Mouse (Mus musculus): Measurements from ENCODE around the gene Eps8. TPM values are rescaled to one million over a fixed set of nuclear protein-coding genes. Genes with fewer than 3 reads are reported as not detected.

The Eps8 gene
- polyA plus RNA-seq, 2 experiments from 2014 or later, result 0.66 TPM; not detected in 1

DNA sequence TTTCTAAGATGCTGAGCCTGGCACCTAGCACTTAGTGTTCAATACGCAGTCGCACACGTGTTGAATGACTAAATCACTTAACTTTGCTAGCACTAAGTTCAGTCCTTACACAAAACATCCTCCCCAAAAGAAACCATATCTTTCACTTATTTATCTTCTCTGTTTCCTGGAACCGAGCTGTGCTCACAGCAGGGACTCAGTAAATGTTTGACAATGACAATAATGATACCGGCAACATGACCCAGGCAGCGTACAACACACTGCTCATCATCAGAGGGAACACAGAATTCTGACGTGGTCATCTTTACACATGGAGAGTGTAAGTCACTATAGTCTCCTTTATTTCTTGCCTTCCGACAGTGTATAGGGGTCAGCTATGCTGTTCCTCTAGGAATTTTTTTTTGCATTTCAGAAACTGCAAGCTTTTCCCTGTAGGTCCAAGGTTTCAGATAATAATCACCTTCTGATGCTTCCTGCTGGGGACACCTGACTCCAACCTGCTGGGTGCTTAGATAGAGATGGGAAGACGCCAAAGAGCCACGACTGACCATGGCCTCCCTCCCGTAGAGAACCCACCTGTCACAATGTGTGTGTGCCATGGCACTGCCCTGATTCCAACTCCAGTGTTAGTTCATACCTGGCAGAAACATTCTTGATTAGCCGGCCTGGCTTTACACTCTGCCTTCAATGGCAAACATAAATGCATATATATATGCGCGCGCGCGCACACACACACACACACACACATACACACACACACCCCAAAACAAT, 46.3 kb downstream of the Eps8 start:
- ATAC-seq, result no peak

DNA sequence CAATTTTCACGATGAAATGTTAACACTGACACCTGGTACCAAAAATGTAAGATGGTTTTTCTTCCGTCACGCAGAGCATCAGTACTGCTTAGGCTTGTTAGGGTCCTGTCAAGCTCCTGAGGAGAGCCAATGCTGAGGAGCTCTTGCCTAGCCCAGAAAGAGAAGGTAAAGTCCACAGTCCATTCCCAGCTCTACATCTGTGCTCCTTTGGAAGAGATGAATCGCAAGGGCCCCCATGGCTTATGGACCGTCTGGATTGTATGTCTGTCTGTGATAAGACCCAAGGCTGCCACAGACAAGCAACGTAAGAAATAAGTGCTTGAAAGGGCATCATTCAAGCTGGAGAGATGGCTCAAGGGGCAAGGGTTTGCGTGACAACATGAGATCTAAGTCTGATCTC, 48.1 kb downstream of the Eps8 start:
- ATAC-seq, result no peak

DNA sequence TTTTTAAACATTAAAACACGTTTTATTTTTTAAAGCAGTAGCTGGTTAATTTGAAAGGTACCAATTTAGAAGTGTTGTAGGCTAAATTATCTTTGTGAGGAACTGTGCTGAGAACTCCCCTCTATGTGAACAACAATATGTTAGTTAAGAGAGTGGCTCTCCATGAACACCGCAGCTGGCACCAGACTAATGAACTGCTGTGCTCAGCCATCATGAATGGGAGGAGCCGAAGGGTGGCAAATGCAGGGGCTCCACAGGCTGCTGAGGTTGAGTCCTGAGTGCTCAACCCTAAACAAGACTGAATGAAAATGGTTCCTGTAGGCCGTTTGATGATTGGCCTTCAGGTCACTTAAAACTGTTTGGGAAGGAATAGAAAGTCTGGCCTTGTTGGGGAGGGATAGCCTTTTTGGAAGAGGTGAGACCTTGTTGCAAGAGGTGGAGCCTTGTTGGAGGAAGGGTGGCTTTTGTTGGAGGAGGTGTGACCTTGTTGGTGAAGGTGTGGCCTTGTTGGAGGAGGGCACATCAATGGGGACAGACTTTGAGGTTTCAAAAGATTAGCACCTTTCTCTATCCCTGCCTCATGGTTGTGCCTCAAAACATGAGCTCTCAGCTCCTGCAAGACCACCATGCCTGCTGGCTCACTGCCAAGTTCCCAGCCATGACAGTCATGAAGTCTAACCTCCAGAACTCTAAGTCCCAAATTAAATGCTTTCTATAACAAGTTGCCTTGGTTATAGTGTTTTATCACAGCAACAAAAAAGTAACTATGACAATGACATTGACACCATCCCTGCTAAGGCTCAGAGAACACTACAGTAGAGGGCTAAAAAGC, 50.0 kb downstream of the Eps8 start:
- ATAC-seq, result no peak

DNA sequence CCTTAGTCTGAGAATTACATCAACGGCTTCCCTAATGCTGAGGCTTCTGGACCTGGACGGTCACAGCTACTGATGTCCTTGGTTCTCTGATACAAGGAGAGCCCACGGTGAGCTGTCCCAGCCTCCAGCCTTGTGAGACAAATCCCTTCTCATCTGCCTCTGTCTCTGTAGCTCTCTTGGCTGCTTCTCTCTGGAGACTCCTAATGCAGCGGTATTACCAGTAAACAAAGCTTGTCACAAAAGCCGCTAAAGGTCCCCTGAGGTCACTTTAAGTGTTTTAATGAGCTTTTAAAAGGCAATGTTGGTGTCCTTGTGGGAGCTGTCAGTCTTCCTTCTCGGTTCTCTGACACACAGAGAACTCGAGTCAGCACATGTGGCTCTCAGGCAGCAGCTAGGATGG, 56.4 kb downstream of the Eps8 start:
- ATAC-seq, result no peak

DNA sequence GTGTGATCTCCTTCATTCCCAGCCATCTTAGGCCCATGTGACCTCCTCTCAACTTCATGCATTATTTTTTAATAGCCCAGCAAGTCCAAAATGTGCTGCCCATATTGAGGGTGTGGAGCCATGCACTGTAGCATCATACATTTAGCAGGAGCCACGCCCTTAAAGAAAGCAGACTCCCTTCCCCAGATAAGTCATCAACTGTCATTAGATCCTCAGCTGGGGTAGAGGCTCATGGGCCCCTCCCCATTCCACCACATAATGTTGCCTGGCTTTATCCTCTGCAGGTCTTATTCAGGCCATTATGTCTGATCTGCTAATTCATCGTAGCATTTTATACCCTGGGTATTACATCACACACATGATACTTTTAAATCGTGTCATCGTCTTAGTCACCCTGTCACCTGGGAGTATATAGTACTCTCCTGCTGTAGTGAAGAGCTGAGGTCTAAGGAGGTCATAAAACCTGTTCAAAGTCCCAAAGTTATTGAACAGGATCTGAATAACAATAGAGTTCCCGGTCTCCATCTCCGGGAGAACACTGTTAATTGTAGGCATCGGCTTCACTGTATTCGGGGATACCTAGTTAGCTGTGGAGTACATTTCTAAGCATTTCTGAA, 57.1 kb downstream of the Eps8 start:
- no peak for ATAC-seq

DNA sequence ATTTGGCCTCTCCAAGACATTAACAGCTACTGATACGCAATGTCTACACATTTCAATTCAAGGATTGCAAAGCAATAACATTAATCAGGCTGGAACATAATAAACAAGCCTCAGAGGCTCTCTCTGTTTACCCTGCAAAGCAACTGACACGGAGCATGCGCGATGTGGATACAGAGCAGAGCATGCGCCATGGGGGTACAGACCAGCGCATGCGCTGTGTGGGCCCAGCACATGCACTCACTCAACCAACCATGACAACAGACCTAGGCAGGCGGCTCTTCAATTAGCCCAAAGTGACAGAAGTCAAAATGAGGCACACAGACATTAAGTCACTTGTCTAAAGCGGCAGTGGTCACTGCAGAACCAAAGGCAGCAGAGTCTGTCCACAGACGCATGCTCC, 62.1 kb downstream of the Eps8 start:
- no peak for ATAC-seq

DNA sequence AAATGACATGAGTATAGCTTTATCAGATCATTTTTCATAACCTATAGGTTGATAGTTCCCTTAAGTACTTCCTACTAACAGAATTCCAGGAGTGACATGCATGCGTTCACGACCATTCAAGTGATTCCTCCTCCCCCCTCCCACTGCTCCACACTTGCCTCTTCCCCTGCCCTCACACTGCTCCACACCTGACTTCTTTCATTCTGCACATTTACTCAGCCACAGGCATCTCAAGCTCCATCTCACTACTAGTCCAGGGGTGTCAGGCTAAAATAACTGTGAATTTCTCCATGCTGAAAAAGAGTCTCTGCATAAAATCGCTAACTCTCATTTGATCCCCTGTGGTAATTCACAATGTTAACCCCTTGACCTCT, 65.4 kb downstream of the Eps8 start:
- ATAC-seq, result no peak

DNA sequence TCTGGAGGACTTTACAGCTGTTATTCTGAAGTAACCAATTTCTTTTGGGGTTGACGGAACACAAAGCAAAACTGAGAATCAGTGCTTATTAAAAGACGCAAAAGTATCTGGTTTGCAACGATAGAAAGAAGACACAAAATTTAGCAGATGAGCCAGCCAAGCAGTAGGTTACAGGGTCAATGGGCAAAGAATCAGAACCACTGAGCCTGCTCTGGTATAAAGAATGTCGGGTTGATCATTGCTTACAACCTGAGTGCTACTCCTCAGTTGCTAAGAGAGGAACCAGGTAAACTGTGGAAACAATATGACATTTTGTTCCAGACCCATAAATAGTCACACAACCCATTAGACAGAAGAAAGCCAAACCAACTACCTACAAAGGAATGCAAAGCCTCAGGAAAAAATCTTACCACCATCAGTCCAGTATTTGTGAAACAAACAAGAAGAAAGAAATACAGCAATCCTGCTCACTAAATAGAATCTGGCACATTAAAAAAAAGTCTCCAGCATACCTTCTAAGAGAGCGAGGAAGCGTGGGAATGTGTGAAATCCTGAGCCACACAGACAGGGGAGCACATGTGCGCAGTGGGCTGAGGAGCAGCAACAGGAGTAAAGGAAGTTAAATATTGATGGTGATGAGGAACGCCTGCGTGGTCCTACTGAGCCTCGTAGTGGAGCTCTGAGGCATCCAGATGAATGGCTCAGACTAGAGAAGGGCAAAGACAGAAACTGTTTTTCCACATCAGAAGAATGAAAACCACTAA, 66.0 kb downstream of the Eps8 start:
- no peak for ATAC-seq

DNA sequence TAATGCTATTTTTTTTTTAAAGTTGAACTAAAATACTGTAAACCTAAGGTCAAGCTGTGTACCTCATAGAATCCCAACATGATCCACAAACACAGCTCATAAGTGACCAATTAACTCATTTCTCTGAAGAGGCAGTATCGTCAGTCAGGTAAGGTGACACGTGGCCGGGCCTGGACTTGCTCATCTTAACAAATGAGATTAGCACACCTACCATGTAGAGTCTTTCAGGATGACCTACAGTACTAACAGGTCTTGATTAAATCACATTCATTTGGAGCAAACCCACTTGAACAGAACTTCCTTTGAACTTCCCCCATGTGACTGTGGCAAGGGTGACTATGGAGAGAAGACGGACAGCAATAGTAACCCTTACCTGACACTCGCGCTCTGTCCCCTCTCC, 66.8 kb downstream of the Eps8 start:
- no peak for ATAC-seq

DNA sequence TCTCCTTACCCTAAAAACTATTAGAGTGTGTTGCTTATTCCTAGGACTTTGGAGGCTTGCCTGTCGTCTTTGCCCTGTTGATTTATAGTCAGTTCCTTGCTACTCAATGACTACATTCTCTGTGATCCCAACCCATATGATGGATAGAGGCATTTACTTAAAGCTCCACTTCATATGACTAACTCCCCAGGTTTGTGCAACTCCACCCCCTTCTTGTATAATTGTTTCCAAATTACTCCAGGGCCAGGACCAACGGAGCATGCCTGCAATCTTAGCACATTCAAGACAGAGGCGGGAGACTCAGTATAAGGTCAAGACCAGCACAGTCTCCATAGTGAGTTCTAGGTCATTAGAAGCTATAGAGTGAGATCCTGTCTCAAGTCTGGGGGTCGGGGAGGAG, 69.4 kb downstream of the Eps8 start:
- no peak for ATAC-seq

DNA sequence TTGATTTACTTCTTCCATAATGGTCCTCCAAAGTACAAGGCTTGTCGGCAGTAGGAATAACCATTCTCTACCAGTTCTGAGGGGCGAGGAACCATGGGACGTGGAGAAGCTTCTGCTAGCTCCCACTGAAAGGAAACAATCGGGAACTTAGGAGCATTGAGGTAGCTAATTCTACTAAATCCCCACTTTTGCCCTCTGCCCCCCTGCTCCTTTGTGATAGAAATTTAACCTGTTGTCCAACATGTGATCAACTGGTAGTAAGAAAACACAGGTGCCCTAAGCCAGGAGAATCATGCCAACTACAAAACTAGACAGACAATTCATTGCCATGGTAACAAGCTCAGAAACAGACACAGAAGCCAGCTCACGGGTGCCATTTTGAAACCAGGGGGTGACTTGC, 71.6 kb downstream of the Eps8 start:
- ATAC-seq, result no peak

DNA sequence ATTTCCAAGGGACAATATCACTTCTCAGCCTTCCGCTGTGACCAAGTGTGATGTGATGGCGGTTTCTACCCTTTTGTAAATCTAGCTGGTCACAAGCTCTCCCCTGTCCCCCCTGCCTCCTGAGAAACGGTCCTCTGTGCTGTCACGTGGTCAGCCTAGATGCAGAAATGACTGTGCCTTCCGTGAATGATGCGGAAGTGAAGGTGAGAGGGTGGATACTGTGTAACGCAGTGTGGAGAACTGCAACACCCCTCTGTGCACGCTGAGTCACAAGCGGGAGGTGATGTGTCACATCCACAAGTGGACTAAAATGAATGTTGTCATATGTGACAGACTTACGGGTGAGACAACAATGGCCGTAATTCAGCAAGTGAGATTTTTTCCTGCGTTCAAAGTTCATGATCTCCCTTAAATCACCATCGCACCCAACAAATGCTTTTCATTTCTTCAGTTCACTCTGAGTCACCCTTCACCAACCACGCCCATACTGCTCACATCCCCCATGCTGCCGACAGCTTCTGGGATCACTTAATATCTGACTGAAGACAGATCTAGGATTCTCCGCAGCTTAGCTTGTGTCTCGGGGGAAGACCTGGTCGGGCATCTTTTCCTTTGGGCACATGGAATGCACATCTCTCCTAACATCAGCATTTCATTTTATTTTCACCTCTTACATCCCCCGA, 72.3 kb downstream of the Eps8 start:
- no peak for ATAC-seq

DNA sequence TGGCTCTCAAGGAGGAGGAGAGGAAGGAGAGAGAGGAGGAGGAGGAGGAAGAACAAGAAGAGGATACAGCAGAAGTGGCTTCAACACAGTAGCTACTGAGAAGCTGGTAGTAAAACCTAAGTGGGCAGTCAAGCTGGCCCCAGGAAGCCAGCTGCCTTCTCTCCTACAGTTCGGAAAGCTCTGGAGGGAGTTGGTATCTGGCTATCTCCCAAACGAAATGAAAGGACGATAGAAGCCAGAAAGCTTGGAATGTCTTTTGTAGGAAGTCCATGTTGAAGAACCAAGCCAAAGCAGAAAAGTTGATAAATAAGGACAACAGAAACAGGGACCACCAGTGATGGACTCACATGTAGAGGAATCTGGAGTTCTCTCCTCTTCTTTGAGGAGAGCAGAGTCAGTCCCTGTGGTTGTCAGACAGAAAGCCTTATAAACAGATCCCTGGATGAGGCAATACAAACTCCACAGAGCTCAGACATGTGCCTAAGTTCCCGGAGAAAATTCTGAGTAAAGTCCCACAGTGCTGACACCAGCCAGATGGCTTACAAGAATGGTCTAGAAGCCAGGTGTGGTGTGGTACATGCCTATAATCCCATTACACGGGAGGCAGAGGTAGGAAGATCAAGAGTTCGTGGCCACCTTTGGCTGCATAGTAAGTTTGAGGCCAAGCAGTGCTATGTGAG, 73.2 kb downstream of the Eps8 start:
- no peak for ATAC-seq

DNA sequence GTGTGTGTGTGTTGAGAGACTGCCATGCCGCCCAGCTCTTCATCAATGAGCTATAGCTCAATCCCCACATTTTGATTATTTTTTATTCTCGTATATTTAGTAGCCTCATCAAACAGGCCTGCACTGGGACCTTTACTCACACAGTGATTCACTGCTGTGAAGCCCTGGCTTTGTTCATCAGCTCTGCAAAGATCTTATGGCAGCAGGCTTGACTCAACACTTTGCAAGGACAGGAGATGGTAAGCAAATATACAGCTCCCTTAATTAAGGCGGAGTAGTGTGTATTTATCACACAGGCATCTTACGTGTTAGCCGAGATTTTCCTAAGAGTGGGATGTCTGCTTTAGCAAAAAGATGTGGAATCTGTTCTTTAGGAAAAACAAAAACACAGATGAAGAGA, 74.2 kb downstream of the Eps8 start:
- ATAC-seq, result no peak

DNA sequence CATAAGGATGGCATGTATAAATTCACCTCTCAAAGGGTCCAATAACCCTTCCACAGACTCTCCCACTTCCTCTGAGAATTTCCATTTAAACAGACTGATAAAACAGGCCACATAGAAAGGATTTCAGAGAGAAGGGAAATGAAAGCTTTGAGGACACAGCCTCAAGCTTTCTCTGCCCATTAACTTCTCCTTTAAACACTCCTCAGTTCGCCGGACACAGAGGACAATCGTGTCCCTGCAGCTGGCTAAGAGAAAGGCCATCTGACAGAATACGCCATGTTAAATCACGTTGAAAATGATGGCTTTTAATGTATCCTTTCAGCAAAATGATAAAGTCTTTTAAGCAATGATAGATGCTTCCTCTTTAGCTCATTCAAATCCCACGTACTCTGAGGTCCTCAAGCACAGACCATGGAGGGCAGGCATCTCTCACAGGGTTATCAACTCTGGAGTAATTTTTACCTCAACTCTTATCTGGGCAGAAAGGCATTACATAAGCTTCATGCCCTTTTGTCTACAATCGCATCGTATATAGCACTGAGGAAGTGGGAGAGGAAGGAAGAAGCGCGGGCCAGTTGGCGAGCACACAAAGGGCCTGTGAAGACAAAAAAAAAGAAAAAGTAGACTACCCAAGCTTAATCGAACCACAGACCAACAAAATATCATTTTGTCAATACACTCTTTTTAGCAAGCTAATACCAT, 77.9 kb downstream of the Eps8 start:
- ATAC-seq, result no peak

DNA sequence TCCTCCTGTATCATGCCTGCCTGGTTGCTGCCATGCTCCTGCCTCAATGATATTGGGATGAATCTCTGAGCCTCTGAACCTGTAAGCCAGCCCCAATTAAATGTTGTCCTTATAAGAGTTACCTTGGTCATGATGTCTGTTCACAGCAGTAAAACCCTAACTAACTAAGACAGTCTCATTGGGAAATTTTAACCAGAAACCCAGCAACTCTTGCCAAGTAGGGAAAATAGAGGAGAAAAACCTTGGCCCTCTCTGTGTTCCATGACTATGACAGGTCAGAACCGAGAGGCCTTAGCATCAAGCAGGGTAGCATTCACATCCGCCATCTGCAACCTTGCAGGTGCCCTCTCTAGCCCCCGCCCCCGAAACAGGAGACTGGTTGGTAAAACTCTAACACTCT, 78.6 kb downstream of the Eps8 start:
- ATAC-seq, result no peak

DNA sequence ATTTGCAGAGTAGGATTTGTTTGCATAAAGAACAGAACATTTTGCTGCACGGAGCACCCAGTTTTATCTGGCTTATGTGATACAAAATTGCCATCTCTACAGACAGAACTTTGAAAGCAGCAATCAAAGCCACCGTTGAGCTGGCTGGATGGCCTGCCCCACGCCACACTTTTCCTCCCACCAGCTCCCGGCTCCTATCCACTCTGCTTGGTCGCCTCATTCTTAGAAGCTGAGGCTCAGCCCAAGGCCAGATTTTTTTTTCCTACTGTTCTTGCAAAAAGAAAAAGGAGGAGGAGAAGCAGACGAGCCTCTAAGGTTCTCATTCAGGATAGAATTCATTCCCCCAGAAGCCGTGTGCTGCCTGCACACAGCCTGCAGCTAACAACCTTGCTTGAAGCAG, 80.8 kb downstream of the Eps8 start:
- no peak for ATAC-seq

DNA sequence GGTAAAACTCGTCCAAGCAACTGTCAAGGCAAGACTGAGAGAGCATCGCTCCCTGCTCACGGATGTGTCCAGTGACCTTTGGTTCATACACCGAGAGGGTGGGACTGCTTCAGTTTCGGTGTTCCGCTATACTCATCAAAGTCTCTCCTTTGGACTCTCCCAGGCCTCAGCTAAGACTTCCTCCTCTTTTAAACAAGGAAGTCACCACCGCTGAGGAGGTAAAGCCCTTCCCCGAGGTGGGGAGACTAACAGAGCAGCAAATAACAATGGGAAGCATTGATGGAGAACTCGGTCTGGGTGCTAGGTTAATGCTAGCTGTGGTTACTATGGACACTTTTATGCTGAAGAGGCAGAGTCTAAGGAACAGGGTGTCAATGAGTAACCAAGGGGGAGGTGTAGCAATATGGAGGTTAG, 84.0 kb downstream of the Eps8 start:
- no peak for ATAC-seq

DNA sequence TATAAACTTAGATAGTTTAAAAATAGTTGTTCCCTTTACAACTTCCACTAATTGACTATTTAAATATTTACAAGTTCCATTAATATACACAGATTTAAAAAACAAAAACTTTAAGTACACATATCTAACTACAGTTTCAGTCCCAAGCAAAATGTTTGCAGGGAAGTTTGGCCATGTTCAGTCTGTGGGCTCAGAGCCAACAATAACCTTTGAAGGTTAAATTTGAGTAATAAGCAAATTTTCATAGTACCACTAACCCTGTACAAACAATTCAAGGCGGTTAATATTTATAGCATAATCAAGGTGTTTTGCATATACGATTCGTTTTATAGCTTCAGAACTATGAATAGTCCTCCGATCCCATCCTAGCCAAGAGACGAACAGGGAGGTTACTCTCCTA, 84.7 kb downstream of the Eps8 start:
- ATAC-seq, result no peak

DNA sequence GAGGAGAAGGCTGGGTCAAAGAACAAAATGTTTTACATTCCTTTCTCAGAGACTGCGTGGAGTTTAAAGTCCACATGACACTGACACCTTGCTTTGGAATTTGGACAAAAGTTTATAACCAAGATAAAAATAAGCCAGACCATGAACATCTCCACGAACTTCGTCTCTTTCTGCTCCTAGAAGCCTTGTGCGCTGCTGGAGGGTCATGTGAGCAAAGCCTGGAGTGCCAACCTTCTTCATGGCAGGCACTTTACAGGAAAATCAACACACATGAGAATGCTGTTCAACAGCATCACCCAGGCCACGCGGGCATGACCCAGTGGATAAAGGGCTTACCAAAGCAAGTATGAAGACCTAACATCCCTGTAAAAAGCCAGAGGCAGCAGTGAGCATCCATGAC, 85.6 kb downstream of the Eps8 start:
- ATAC-seq, result no peak

DNA sequence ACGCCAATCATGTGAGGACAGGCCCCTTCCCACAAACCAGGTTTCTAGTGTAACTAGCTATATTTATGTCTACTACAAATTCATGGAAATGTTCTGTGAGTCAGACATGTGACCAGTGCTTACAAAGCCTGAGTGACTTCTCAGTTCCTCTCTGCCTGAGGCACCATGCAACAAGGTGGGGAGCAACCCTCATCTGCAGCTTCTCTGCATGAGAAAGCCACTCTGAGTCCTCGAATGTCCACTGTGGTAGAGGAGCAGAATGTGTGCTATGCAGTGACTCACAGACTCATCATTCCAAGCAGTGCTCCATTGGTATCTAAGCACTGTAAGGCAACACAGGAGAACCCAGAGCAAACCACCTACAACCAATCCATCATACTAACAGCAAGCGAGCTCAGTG, 88.8 kb downstream of the Eps8 start:
- ATAC-seq, result no peak
